Mouse (Mus musculus) bone marrow, adult 2 months (tissue): ENCODE results near the gene Minar1. TPM values are rescaled to one million over a fixed set of nuclear protein-coding genes. Genes with fewer than 3 reads are reported as not detected.

ENCODE experiments used
- H3K27ac ChIP-seq: fragments of 200-500 bp; 2 replicates; pipeline ENCODE4 v1.5.1; 2012; ENCODE audit warnings: low read depth, mild to moderate bottlenecking, control low read depth, inconsistent platforms, low read length; ENCODE audit not compliant: control insufficient read depth, poor library complexity, insufficient read depth
- H3K4me1 ChIP-seq: fragments of 200-500 bp; 2 replicates; pipeline ENCODE4 v1.6.1; 2011; ENCODE audit warnings: low read length; ENCODE audit not compliant: control insufficient read depth, insufficient read depth
- H3K4me3 ChIP-seq: fragments of 200-500 bp; replicated peaks from 2 replicates; pipeline ENCODE3; 2011; ENCODE audit warnings: mild to moderate bottlenecking, low read depth, low read length, control low read depth; ENCODE audit not compliant: control insufficient read depth
- CTCF ChIP-seq: fragments of 200-500 bp; IDR thresholded peaks from 2 replicates; pipeline ENCODE4 v1.5.1; 2011; ENCODE audit warnings: low read length, control low read depth; ENCODE audit not compliant: control insufficient read depth, insufficient read depth
- POLR2A ChIP-seq: fragments of 200-500 bp; IDR thresholded peaks from 2 replicates; pipeline ENCODE4 v1.6.1; 2011; ENCODE audit warnings: low read depth, mild to moderate bottlenecking, control low read depth, low read length, borderline replicate concordance; ENCODE audit not compliant: control insufficient read depth
- WGBS: fragments of 180-500 bp; shearing (Covaris S2); methylation state at CpG from one replicate; pipeline ENCODE4 v1.1.7; 2018; 5-methylcytosine and 5-hydroxymethylcytosine counted together
- polyA plus RNA-seq: library from polyadenylated mRNA; stranded (reverse); fragments of >200 nt; gene quantifications from 2 replicates; pipeline ENCODE4 v1.2.4, GENCODE M21; 2011; ENCODE audit warnings: low replicate concordance; ENCODE audit not compliant: missing spikeins, insufficient read depth, insufficient read length

Minar1 gene
- polyA plus RNA-seq = not detected in 2 replicates

- no peak within 1 kb of the TSS for H3K27ac ChIP-seq
- no peak for TF ChIP-seq POLR2A
- TF ChIP-seq CTCF = no peak
- no peak within 1 kb of the TSS for H3K4me3 ChIP-seq
- 1% methylated on average over 27 of the region's 27 CpGs for WGBS
- no peaks in the 10 kb centered on the region for H3K4me1 ChIP-seq
These were observed at the start of gene Minar1 for GRCm38 (mm10) chr9:89623006-89623760. TSS of gene Minar1 (minus strand) at chr9:89623125.

GRCm38 (mm10) chr9:89669878-89670277 lies 47.0 kb upstream of the Minar1 start:
- TF ChIP-seq POLR2A = no peak
- no peak for TF ChIP-seq CTCF
- no peak overlapping the region for H3K4me3 ChIP-seq
- 45% methylated on average over 4 of the region's 4 CpGs for WGBS
- no peak overlapping the region for H3K27ac ChIP-seq
- H3K4me1 ChIP-seq = peaks cover 1% of the 10 kb centered on the region; the same call in 1 of the 2 replicates

- TF ChIP-seq CTCF = no peak
- no peak for TF ChIP-seq POLR2A
- no peak overlapping the region for H3K4me3 ChIP-seq
- no peaks in the 10 kb centered on the region; the same call in 1 of the 2 replicates for H3K4me1 ChIP-seq
- WGBS = 18% methylated on average over 4 of the region's 4 CpGs
- H3K27ac ChIP-seq = no peak overlapping the region
These were observed 44.5 kb upstream of the Minar1 start for GRCm38 (mm10) chr9:89667306-89667942.

GRCm38 (mm10) chr9:89650913-89651312 lies 28.0 kb upstream of the Minar1 start:
- H3K27ac ChIP-seq = no peak overlapping the region
- H3K4me1 ChIP-seq = no peaks in the 10 kb centered on the region; the same call in 1 of the 2 replicates
- WGBS = 48% methylated on average over 6 of the region's 6 CpGs
- H3K4me3 ChIP-seq = no peak overlapping the region
- no peak for TF ChIP-seq CTCF
- TF ChIP-seq POLR2A = no peak

GRCm38 (mm10) chr9:89637453-89637852 lies 14.5 kb upstream of the Minar1 start:
- Histone ChIP-seq H3K4me1 (no peaks in the 10 kb centered on the region), H3K27ac (no peak overlapping the region), H3K4me3 (no peak overlapping the region)
- 1% methylated on average over 3 of the region's 3 CpGs for WGBS
- TF ChIP-seq POLR2A = no peak
- no peak for TF ChIP-seq CTCF

GRCm38 (mm10) chr9:89622296-89623005 lies 474 bp downstream of the Minar1 start:
- no peak for TF ChIP-seq CTCF
- TF ChIP-seq POLR2A = no peak
- Histone ChIP-seq H3K27ac (no peak overlapping the region), H3K4me3 (no peak overlapping the region), H3K4me1 (no peaks in the 10 kb centered on the region)
- 4% methylated on average over 42 of the region's 42 CpGs for WGBS

GRCm38 (mm10) chr9:89621750-89622149 lies 1.2 kb downstream of the Minar1 start:
- Histone ChIP-seq H3K27ac (no peak overlapping the region), H3K4me3 (no peak overlapping the region), H3K4me1 (no peaks in the 10 kb centered on the region)
- 9% methylated on average over 11 of the region's 11 CpGs for WGBS
- no peak for TF ChIP-seq POLR2A
- no peak for TF ChIP-seq CTCF

GRCm38 (mm10) chr9:89620347-89620746 lies 2.6 kb downstream of the Minar1 start:
- TF ChIP-seq POLR2A = no peak
- no peak for TF ChIP-seq CTCF

More at GRCm38 (mm10) chr9:89620347-89620746, 2.6 kb downstream of the Minar1 start:
- no peak overlapping the region for H3K4me3 ChIP-seq
- no peak overlapping the region for H3K27ac ChIP-seq
- H3K4me1 ChIP-seq = no peaks in the 10 kb centered on the region
- WGBS = 32% methylated on average over 6 of the region's 6 CpGs
